Mouse (Mus musculus) C2C12 (cell line): ENCODE measurements around the gene Jmy.
A peak's percentile ranks its signal among the peaks of the same experiment; 100 is the strongest.

Source experiments
- CEBPB ChIP-seq: IDR thresholded peaks from one replicate; pipeline ENCODE4 v1.6.1; 2011; ENCODE audit warnings: low read depth, mild to moderate bottlenecking, control low read depth, moderate library complexity
- CTCF ChIP-seq: IDR thresholded peaks from one replicate; pipeline ENCODE4 v1.5.1; 2011; ENCODE audit not compliant: control insufficient read depth, insufficient read depth, insufficient read length
- USF1 ChIP-seq: IDR thresholded peaks from one replicate; pipeline ENCODE4 v1.6.1; 2011; ENCODE audit warnings: low read depth, mild to moderate bottlenecking, control low read depth, moderate library complexity

DNA sequence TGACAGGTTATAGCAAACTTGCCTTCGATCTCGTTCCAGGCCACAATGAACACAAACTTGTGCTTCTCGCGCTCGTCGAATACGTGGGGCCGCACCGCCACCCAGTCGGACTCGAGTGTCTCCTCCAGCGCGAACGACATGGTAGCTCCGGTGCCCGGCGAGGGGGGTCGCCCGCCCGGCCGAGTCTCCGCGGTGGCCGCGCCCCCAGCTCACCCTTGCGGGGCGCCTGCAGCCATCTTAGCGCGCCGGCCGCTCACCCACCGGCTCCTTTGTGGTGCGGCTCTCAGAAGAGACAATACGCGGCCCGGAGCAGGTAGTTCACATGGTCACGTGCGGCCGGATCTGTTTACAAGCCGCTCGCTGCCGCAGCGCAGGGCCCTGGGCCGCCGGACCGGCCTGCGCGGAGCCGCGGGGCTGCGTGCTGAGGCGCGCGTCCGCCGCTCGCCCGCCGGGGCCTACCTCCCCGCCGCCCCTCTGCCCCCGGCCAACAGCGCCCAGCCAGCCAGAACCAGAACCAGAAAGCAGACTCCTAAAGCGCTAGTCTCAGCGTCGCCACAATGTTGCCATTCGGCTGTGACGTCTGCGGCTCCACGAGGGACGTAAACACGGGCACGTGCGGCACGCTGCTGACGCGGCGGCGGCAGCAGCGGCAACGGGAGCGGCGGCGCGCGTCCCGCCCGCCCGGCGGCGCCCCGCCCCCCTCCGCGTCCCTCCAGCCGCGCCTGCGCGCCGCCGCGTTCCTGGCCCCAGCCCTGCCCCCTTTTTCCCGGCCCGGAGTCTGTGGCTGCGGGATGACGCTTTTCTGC is at the start of gene Jmy:
- TF ChIP-seq CTCF (no peak), USF1 (peak; percentile 17), CEBPB (no peak)
